Mouse (Mus musculus): Measurements from ENCODE around the gene Ptprh. TPM values are rescaled to one million over a fixed set of nuclear protein-coding genes. Genes with fewer than 3 reads are reported as not detected.

Gene Ptprh
- not detected for total RNA-seq (2023)

DNA sequence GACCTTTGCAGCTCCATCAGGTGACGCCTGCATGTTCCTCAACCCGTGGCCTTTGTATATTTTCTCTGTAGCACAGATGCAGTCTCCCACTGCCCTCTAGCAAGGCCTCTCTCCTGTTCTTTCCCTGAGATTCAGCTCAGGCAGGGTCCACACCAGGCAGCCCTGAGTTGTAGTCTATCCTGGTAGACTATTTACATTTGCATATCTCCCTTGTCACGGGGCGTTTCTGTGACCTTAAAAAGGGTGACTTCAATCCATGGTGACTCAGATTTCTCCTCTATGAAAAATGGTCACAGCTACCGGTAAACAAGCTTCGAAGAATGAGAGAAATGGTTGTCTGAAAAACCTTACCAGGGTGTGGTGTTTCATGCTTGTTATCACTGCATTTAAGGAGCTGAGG lies at the start of gene Ptprh:
Gene Ptprh, minus strand, starts transcription at position 169 of the 400 bp plus-strand sequence.

GRCm38 (mm10) chr7:4631031-4631430 lies 27.2 kb upstream of the Ptprh start, which contains the start of gene Tmem86b:
Gene Tmem86b (minus strand): TSS chr7:4631422.

DNA sequence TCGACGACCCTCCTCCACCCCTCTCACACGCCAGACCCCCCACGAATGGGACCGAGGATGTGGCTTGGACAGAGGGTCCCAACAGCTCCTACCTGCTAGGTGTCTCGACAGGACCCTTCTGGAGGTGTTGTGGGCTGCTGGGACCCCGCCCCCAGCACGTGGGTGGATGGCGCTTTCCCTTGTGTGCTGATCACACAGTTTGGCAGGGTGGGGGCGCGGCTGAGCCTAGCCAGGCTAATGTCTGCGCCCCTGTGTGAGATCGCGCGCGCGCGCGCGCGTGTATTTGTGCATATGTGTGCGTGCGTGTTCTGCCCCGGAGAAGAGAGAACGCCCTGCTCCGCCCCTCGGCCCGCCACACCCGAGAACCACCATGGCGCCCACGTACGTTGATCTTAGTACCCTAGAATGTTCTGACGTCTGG lies 56.6 kb downstream of the Ptprh start, which contains the start of gene Syt5:
Gene Syt5, minus strand, starts transcription at position 321 of the 421 bp plus-strand sequence.

DNA sequence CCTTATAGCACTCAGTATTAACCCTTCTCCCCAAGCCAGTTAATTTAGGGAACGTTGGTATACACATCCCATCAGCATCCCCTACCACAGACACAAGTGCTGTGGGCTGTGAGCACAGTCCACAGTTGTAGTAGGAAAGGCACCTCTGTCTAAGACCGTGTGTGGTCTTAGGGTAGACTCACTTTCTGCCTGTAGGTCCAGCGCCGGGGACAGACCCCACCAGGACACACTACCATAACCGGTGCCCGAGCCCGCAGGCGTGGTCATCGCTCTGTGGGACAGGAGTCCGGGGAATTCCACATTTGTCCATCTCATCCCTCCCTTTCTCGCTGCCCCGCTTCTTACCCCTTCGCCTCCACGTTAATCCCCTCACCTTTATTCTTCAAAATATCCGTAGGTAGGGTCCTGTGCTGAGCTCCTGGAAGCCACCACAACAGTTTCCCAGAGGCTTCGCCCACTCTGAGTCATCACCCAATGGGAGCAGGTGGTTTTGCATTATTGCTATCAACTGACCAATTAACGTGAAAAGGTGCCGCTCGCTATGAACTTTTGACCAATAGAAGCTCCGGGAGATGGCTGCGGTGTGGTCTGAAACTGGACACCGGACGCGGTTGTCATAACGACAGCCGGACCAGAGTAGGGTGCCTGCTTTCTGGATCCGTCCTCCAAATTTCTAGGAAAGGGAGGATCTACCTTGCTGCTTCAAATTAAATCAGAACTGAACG lies 71.7 kb downstream of the Ptprh start, which contains the start of gene Dnaaf3:
Gene Dnaaf3, minus strand, starts transcription at position 449 of the 725 bp plus-strand sequence.

GRCm38 (mm10) chr7:4524212-4524922 lies 79.5 kb downstream of the Ptprh start, which contains the start of gene Tnni3:
Gene Tnni3 (minus strand): TSS chr7:4524229.

GRCm38 (mm10) chr7:4516332-4517050 lies 87.3 kb downstream of the Ptprh start, which contains the start of gene Tnnt1:
Gene Tnnt1 (minus strand): TSS chr7:4516382.

GRCm38 (mm10) chr7:4501558-4502397 lies 102.1 kb downstream of the Ptprh start, which contains the start of gene Ppp1r12c:
Gene Ppp1r12c (minus strand): TSS chr7:4501680.

Other genes starting within 250 kb of the Ptprh start
- gene Gp6, start 206.3 kb downstream of the Ptprh start, total RNA-seq (2023): under 1 TPM; 0.07 to 0.11 TPM
- 1 to 10 TPM; 3.5 to 4.5 TPM for gene Rdh13, start 158.4 kb downstream of the Ptprh start, total RNA-seq (2023)
- gene Eps8l1, start 143.4 kb downstream of the Ptprh start, total RNA-seq (2023): 1 to 10 TPM; 6.2 to 9.9 TPM
- gene Ppp1r12c, start 102.4 kb downstream of the Ptprh start, total RNA-seq (2023): 100 to 1,000 TPM; 226 to 229 TPM
- 10 to 100 TPM in 1 of 2 experiments, 1 to 10 TPM in 1; 6.1 to 12.0 TPM for gene Tnnt1, start 87.7 kb downstream of the Ptprh start, total RNA-seq (2023)
- gene Tnni3, start 79.8 kb downstream of the Ptprh start, total RNA-seq (2023): 1 to 10 TPM; 1.1 to 1.2 TPM
- under 1 TPM; 0.31 to 0.71 TPM for gene Dnaaf3, start 71.6 kb downstream of the Ptprh start, total RNA-seq (2023)
- not detected for gene Syt5, start 56.5 kb downstream of the Ptprh start, total RNA-seq (2023)
- gene Tmem86b, start 27.4 kb upstream of the Ptprh start, total RNA-seq (2023): 10 to 100 TPM; 17.4 to 23.2 TPM
- gene Ppp6r1, start 55.0 kb upstream of the Ptprh start, total RNA-seq (2023): 100 to 1,000 TPM; 146 to 160 TPM
- gene Hspbp1, start 81.0 kb upstream of the Ptprh start, total RNA-seq (2023): 10 to 100 TPM; 15.2 to 16.2 TPM
- gene Brsk1, start 86.6 kb upstream of the Ptprh start, total RNA-seq (2023): not detected
- 10 to 100 TPM; 18.1 to 22.3 TPM for gene Tmem150b, start 121.2 kb upstream of the Ptprh start, total RNA-seq (2023)
- gene Kmt5c, start 136.1 kb upstream of the Ptprh start, total RNA-seq (2023): 10 to 100 TPM; 96.3 to 97.7 TPM
- 10 to 100 TPM; 25.0 to 29.5 TPM for gene Cox6b2, start 149.1 kb upstream of the Ptprh start, total RNA-seq (2023)
- not detected for gene Fam71e2, start 167.3 kb upstream of the Ptprh start, total RNA-seq (2023)
- gene Il11, start 178.8 kb upstream of the Ptprh start, total RNA-seq (2023): not detected
- not detected for gene Tmem190, start 178.9 kb upstream of the Ptprh start, total RNA-seq (2023)
- gene Tmem238, start 185.6 kb upstream of the Ptprh start, total RNA-seq (2023): 1 to 10 TPM; 1.1 to 3.2 TPM
- gene Rpl28, start 188.8 kb upstream of the Ptprh start, total RNA-seq (2023): 100 to 1,000 TPM; 921 to 945 TPM
- 100 to 1,000 TPM; 187 to 214 TPM for gene Ube2s, start 208.5 kb upstream of the Ptprh start, total RNA-seq (2023)
- gene Shisa7, start 240.7 kb upstream of the Ptprh start, total RNA-seq (2023): not detected

Data from neutrophil, adult 59 days (primary cell).